Mouse (Mus musculus) T-cell, adult 66 days (primary cell): Measurements from ENCODE around the gene Sult2a4. TPM values are rescaled to one million over a fixed set of nuclear protein-coding genes. Genes with fewer than 3 reads are reported as not detected.

Experiments
- total RNA-seq, 2 experiments: library from RNA; stranded (reverse); gene quantifications; 3 replicates in 1 of 2; 4 replicates in 1 of 2; pipeline ENCODE4 v1.2.4; 2023

The Sult2a4 gene
- not detected for total RNA-seq

GRCm38 (mm10) chr7:13989507-13989906 lies at the start of gene Sult2a4:
Gene Sult2a4, minus strand, starts transcription at chr7:13989607.

Other genes starting within 250 kb of the Sult2a4 start
- gene Sult2a1, start 152.2 kb downstream of the Sult2a4 start, total RNA-seq = not detected
- gene Sult2a3, start 133.4 kb upstream of the Sult2a4 start, total RNA-seq = not detected